Mouse (Mus musculus): ENCODE measurements around the gene Abhd12b. TPM values are rescaled to one million over a fixed set of nuclear protein-coding genes. Genes with fewer than 3 reads are reported as not detected.
A peak's percentile ranks its signal among the peaks of the same experiment; 100 is the strongest.

Gene Abhd12b
- polyA plus RNA-seq, 1 experiment = not detected

DNA sequence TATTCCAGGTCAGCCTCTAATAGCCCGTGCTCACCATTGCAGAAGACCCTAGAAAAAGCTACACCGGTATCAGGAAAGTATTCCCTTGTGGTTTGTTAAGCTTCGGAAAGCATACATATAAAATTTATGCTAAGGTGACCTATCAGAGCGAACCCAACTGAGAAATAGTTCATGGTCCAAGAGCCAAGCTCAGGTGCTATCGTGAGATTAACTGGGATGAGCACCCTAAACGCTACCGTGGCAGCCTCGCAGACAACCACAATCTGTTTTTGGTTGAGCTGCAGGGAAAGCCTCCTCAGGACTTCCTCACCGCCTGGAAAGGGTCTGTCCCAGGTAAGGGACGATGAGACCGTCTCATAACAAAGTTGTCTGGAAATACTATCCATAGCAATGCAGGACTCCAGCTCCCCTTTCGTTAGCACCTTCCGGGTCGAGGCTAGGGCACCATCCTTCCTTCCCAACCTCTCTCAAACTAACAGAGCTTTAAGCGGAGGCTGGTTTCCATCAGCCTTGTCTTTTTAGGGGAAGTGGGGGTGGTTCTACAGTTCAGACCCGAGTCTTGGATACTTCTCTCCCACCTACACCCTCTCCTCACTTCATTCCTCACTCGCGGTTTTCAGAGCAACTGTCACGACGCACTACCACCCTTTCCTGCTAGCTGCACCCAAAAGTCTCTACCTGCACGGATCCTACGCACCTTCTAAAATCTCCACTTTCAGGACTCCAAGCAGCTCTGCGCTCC lies 43.4 kb upstream of the Abhd12b start:
- H3K4me1 ChIP-seq (ENCODE audit: control insufficient read depth, insufficient read depth, low read length) = peaks cover 15% of the 10 kb centered on the region
- H3K4me3 ChIP-seq (ENCODE audit: control insufficient read depth, low read depth, low read length) = peak overlapping the region; percentile 63
- H3K36me3 ChIP-seq (ENCODE audit: control insufficient read depth, insufficient read depth, low read length) = no peaks in the 10 kb centered on the region
- no peak overlapping the region for H3K27ac ChIP-seq (ENCODE audit: control insufficient read depth, insufficient read depth, low read depth, low read length)
- H3K27me3 ChIP-seq (ENCODE audit: control insufficient read depth, insufficient read depth, low read length) = 0 out of 2 replicates have a peak, but pooled peaks cover 2% of the 10 kb centered on the region
- TF ChIP-seq CTCF (IDR thresholded peaks at IDR 0.05; ENCODE audit: control insufficient read depth, insufficient read depth, insufficient replicate concordance, low read depth, low read length) (no peak), POLR2A (IDR thresholded peaks at IDR 0.05; ENCODE audit: control insufficient read depth, low read depth, low read length) (no peak)

DNA sequence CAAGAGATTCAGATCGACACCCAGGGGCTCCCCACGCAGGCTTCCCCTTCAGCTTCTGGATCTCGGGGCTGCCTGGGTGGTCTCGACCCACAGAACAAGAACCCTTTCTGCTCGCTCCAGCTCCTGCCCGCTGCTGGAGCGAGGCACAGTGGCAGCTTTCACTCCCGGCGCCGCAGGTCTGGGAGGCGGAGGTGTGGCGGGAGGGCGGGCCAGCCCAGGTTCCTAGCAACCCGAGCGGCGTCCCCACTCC lies 42.9 kb upstream of the Abhd12b start:
- peak overlapping the region; percentile 63 for H3K4me3 ChIP-seq (ENCODE audit: control insufficient read depth, low read depth, low read length)
- H3K27me3 ChIP-seq (ENCODE audit: control insufficient read depth, insufficient read depth, low read length) = 0 out of 2 replicates have a peak, but pooled peaks cover 2% of the 10 kb centered on the region
- TF ChIP-seq CTCF (IDR thresholded peaks at IDR 0.05; ENCODE audit: control insufficient read depth, insufficient read depth, insufficient replicate concordance, low read depth, low read length) = no peak
- TF ChIP-seq POLR2A (IDR thresholded peaks at IDR 0.05; ENCODE audit: control insufficient read depth, low read depth, low read length) = no peak
- peaks cover 15% of the 10 kb centered on the region for H3K4me1 ChIP-seq (ENCODE audit: control insufficient read depth, insufficient read depth, low read length)
- no peak overlapping the region for H3K27ac ChIP-seq (ENCODE audit: control insufficient read depth, insufficient read depth, low read depth, low read length)
- H3K36me3 ChIP-seq (ENCODE audit: control insufficient read depth, insufficient read depth, low read length) = no peaks in the 10 kb centered on the region

DNA sequence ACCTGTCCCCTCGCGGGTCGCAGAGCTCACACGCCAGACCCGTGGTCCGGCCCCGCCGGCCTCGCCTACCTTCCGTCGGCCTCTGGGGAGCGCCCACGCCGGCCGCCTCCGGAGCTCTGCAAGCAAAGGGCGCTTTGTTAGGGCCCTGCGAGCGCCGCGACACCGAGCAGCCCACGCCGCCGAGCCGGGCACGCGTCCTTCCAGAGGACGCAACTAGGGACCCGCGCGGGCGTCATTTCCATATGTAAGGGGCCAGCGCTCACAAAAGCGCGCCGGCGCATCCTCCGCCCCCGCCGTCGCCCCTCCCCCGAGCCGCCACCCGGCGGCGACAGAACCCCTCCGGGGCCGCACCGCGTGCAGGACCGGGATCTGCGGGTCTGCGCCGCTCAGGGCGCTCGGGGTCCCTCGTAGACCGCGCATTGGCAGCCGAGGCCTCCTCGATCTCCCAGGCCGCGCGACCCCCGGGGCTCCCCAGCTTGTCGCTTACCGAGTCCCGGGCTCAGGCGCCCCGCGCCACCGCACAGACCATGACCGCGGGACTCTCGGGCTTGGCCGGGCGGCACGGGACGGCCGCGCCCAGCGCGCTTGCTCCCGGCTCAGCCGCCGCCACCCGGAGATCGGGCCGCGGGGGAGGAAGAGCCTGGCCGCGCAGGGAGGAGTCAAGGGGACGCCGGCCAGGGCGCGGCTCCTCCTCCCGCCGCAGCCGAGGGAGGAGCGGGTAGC lies 42.4 kb upstream of the Abhd12b start:
- no peak for TF ChIP-seq POLR2A (IDR thresholded peaks at IDR 0.05; ENCODE audit: control insufficient read depth, low read depth, low read length)
- no peak for TF ChIP-seq CTCF (IDR thresholded peaks at IDR 0.05; ENCODE audit: control insufficient read depth, insufficient read depth, insufficient replicate concordance, low read depth, low read length)
- H3K36me3 ChIP-seq (ENCODE audit: control insufficient read depth, insufficient read depth, low read length) = no peaks in the 10 kb centered on the region
- 0 out of 2 replicates have a peak, but pooled peaks cover 2% of the 10 kb centered on the region for H3K27me3 ChIP-seq (ENCODE audit: control insufficient read depth, insufficient read depth, low read length)
- peaks cover 15% of the 10 kb centered on the region for H3K4me1 ChIP-seq (ENCODE audit: control insufficient read depth, insufficient read depth, low read length)
- H3K27ac ChIP-seq (ENCODE audit: control insufficient read depth, insufficient read depth, low read depth, low read length) = no peak overlapping the region
- H3K4me3 ChIP-seq (ENCODE audit: control insufficient read depth, low read depth, low read length) = peak overlapping the region; percentile 63

DNA sequence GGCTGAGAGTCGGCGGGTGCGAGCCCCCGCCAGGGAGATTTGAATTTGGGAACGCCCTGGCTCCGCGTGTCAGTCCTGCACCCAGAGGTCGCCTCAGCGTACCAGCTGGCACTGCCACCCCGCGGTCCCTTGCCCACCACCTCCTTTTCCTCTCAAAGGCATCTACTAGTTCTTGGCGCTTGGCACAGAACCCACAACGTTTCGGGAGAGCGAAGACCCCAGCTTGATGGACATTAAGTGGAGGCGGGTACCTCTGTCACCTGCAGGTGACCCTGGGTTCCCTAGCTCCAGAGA lies 41.9 kb upstream of the Abhd12b start:
- H3K27me3 ChIP-seq (ENCODE audit: control insufficient read depth, insufficient read depth, low read length) = 0 out of 2 replicates have a peak, but pooled peaks cover 2% of the 10 kb centered on the region
- no peak for TF ChIP-seq CTCF (IDR thresholded peaks at IDR 0.05; ENCODE audit: control insufficient read depth, insufficient read depth, insufficient replicate concordance, low read depth, low read length)
- TF ChIP-seq POLR2A (IDR thresholded peaks at IDR 0.05; ENCODE audit: control insufficient read depth, low read depth, low read length) = no peak
- H3K4me3 ChIP-seq (ENCODE audit: control insufficient read depth, low read depth, low read length) = peak overlapping the region; percentile 63
- no peaks in the 10 kb centered on the region for H3K36me3 ChIP-seq (ENCODE audit: control insufficient read depth, insufficient read depth, low read length)
- H3K4me1 ChIP-seq (ENCODE audit: control insufficient read depth, insufficient read depth, low read length) = peaks cover 15% of the 10 kb centered on the region
- H3K27ac ChIP-seq (ENCODE audit: control insufficient read depth, insufficient read depth, low read depth, low read length) = no peak overlapping the region

DNA sequence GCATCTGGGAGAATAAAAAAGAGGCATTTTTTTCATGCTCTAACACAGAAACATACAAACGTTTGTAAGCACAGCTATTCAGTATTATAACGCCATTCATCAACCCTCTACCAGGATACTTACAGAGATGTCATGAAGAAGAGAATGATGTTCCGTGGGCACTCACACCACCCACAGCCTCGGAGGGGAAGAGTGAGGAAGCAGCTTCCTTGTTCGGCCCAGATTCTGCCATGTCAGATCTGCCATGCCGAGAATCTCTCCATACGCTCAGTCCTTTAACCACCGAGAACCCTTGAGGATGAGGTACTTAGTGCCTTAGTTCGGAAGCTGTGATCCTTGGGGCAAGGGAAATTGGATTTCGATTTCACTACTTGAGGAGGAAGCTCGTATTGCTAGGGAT lies 40.6 kb upstream of the Abhd12b start, which contains the start of gene Nin:
TSS of gene Nin (minus strand) at position 367 of the 400 bp plus-strand sequence.
- H3K4me1 ChIP-seq (ENCODE audit: control insufficient read depth, insufficient read depth, low read length) = peaks cover 15% of the 10 kb centered on the region
- H3K27me3 ChIP-seq (ENCODE audit: control insufficient read depth, insufficient read depth, low read length) = 0 out of 2 replicates have a peak, but pooled peaks cover 2% of the 10 kb centered on the region
- H3K4me3 ChIP-seq (ENCODE audit: control insufficient read depth, low read depth, low read length) = no peak within 1 kb of the TSS
- no peak for TF ChIP-seq POLR2A (IDR thresholded peaks at IDR 0.05; ENCODE audit: control insufficient read depth, low read depth, low read length)
- TF ChIP-seq CTCF (IDR thresholded peaks at IDR 0.05; ENCODE audit: control insufficient read depth, insufficient read depth, insufficient replicate concordance, low read depth, low read length) = no peak
- H3K27ac ChIP-seq (ENCODE audit: control insufficient read depth, insufficient read depth, low read depth, low read length) = no peak within 1 kb of the TSS
- no peaks in the 10 kb centered on the region for H3K36me3 ChIP-seq (ENCODE audit: control insufficient read depth, insufficient read depth, low read length)

DNA sequence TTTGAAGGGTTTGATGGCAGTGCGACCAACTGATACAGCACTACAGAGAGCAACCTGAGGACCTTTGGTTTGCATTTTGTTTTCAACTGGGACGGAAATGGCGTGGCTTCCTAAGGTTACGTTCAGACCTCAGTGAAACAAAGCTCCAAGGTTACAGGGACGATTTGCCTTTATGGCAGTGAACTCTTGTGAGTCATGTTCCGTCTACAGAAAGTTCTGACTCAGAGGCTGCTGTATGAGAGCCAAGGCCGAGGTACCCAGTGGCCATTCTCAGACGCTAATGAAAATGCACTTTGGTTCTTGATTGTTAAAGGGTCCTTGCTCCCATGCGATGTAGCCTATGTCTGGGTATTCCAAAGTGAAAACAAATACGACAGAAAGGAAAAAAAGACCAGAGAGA lies 36.8 kb upstream of the Abhd12b start:
- TF ChIP-seq POLR2A (IDR thresholded peaks at IDR 0.05; ENCODE audit: control insufficient read depth, low read depth, low read length) = no peak
- no peak for TF ChIP-seq CTCF (IDR thresholded peaks at IDR 0.05; ENCODE audit: control insufficient read depth, insufficient read depth, insufficient replicate concordance, low read depth, low read length)
- Histone ChIP-seq H3K27me3 (ENCODE audit: control insufficient read depth, insufficient read depth, low read length) (no peaks in the 10 kb centered on the region), H3K27ac (ENCODE audit: control insufficient read depth, insufficient read depth, low read depth, low read length) (no peak overlapping the region), H3K36me3 (ENCODE audit: control insufficient read depth, insufficient read depth, low read length) (no peaks in the 10 kb centered on the region), H3K4me1 (ENCODE audit: control insufficient read depth, insufficient read depth, low read length) (peaks cover 1% of the 10 kb centered on the region), H3K4me3 (ENCODE audit: control insufficient read depth, low read depth, low read length) (no peak overlapping the region)

DNA sequence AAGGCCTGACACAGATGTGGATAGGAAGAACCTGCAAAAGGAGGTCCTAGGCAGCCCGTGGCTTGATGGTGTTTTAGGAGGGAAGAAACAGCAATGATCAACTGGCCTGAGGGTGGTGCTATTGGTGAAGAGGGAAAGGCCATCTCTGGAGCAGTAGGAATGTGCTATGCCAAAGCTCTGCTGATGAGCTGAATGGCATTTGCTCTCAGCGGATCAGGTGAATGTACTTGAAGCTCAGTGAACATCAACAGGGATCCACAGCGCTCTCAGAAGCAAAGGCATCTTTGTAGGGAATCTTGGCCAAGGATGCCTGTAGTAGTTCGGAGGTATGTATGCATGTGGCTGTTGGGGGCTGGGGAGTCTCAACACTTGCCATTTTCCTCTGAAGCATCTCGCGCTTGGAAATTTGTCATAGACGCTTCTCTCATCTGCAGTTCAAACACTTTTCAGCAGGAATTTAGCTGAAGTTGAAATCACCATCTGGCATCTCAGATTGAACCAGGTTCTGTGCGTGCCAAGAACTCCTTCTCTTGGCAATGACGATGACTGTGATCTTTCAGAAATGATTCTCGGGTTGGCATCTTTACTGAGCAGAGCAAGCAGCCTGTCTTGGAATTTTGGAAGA lies 35.1 kb upstream of the Abhd12b start:
- Histone ChIP-seq H3K4me1 (ENCODE audit: control insufficient read depth, insufficient read depth, low read length) (no peaks in the 10 kb centered on the region), H3K27ac (ENCODE audit: control insufficient read depth, insufficient read depth, low read depth, low read length) (no peak overlapping the region), H3K36me3 (ENCODE audit: control insufficient read depth, insufficient read depth, low read length) (no peaks in the 10 kb centered on the region), H3K4me3 (ENCODE audit: control insufficient read depth, low read depth, low read length) (no peak overlapping the region), H3K27me3 (ENCODE audit: control insufficient read depth, insufficient read depth, low read length) (no peaks in the 10 kb centered on the region)
- TF ChIP-seq CTCF (IDR thresholded peaks at IDR 0.05; ENCODE audit: control insufficient read depth, insufficient read depth, insufficient replicate concordance, low read depth, low read length) = no peak
- no peak for TF ChIP-seq POLR2A (IDR thresholded peaks at IDR 0.05; ENCODE audit: control insufficient read depth, low read depth, low read length)
